Mouse (Mus musculus) neural tube, embryonic 14.5 days (tissue): ENCODE data around the gene Stx2. TPM values are rescaled to one million over a fixed set of nuclear protein-coding genes. Genes with fewer than 3 reads are reported as not detected.

ENCODE experiments used
- ATAC-seq: fragments of 200-750 bp; cut with Nextera tagmentation; 2 replicates; pipeline ENCODE4 v1.8.0; 2017; ENCODE audit warnings: low read depth, mild to moderate bottlenecking, moderate TSS enrichment, moderate library complexity
- H3K27ac ChIP-seq: fragments of 300-500 bp; sonication (generic); 2 replicates; pipeline ENCODE4 v1.5.1; 2014; ENCODE audit warnings: low read depth, mild to moderate bottlenecking, control low read depth, low read length, moderate library complexity, mixed read lengths
- H3K27me3 ChIP-seq: fragments of 300-500 bp; sonication (generic); 2 replicates; pipeline ENCODE4 v1.6.1; 2014; ENCODE audit warnings: low read length; ENCODE audit not compliant: control insufficient read depth, insufficient read depth
- H3K36me3 ChIP-seq: fragments of 300-500 bp; sonication (generic); 2 replicates; pipeline ENCODE4 v1.6.1; 2014; ENCODE audit warnings: low read length, mixed read lengths; ENCODE audit not compliant: control insufficient read depth, insufficient read depth
- H3K4me1 ChIP-seq: fragments of 300-500 bp; sonication (generic); 2 replicates; pipeline ENCODE4 v1.6.1; 2014; ENCODE audit warnings: low read length; ENCODE audit not compliant: control insufficient read depth, insufficient read depth
- H3K4me2 ChIP-seq: fragments of 300-500 bp; sonication (generic); 2 replicates; pipeline ENCODE4 v1.6.1; 2014; ENCODE audit warnings: mild to moderate bottlenecking, low read depth, low read length, control low read depth
- H3K4me3 ChIP-seq: fragments of 300-500 bp; sonication (generic); 2 replicates; pipeline ENCODE4 v1.5.1; 2014; ENCODE audit warnings: low read depth, low read length, control low read depth, mixed read lengths
- H3K9ac ChIP-seq: fragments of 300-500 bp; sonication (generic); replicated peaks from 2 replicates; pipeline ENCODE4 v1.6.1; 2014; ENCODE audit warnings: low read depth, mild to moderate bottlenecking, control low read depth, low read length, mixed read lengths
- H3K9me3 ChIP-seq: fragments of 300-500 bp; sonication (generic); 2 replicates; pipeline ENCODE4 v1.6.1; 2016; ENCODE audit warnings: low read length; ENCODE audit not compliant: control insufficient read depth
- WGBS: fragments of 180-500 bp; shearing (Covaris S2); extraction: QIAGEN DNeasy Blood & Tissue Kit; methylation state at CpG from one replicate; pipeline ENCODE4 v1.1.7; 2014; 5-methylcytosine and 5-hydroxymethylcytosine counted together
- polyA plus RNA-seq: library from polyadenylated mRNA; unstranded; fragments of >200 nt; fragmentation: Nextera tagmentation; extraction: Ambion mirVana; gene quantifications from 2 replicates; pipeline ENCODE4 v1.2.1, GENCODE M21; 2014

The Stx2 gene
- polyA plus RNA-seq, 1 experiment from 2014 or later: 14.4 TPM

- no peak overlapping the region for H3K9ac ChIP-seq
- H3K27ac ChIP-seq: no peak overlapping the region
- ATAC-seq: no peak
- no peak overlapping the region for H3K4me3 ChIP-seq
- no peaks in the 10 kb centered on the region; the same call in 1 of the 2 replicates for H3K36me3 ChIP-seq
- WGBS: 76% methylated on average over 5 of the region's 5 CpGs
- no peaks in the 10 kb centered on the region for H3K27me3 ChIP-seq
- H3K9me3 ChIP-seq: no peaks in the 10 kb centered on the region
- no peak overlapping the region for H3K4me2 ChIP-seq
- H3K4me1 ChIP-seq: no peaks in the 10 kb centered on the region
Measured at GRCm38 (mm10) chr5:129029131-129029723, 20.9 kb upstream of the Stx2 start.

GRCm38 (mm10) chr5:129026637-129027036 lies 18.3 kb upstream of the Stx2 start:
- H3K4me3 ChIP-seq: no peak overlapping the region
- no peaks in the 10 kb centered on the region for H3K27me3 ChIP-seq
- ATAC-seq: no peak
- WGBS: 80% methylated on average over 1 of the region's 1 CpGs
- H3K9me3 ChIP-seq: no peaks in the 10 kb centered on the region
- H3K27ac ChIP-seq: no peak overlapping the region
- H3K4me2 ChIP-seq: no peak overlapping the region
- H3K4me1 ChIP-seq: peaks cover 3% of the 10 kb centered on the region
- peaks cover 4% of the 10 kb centered on the region; the same call in 1 of the 2 replicates for H3K36me3 ChIP-seq
- no peak overlapping the region for H3K9ac ChIP-seq

GRCm38 (mm10) chr5:129026171-129026570 lies 17.8 kb upstream of the Stx2 start:
- Histone ChIP-seq H3K9ac (no peak overlapping the region), H3K4me2 (no peak overlapping the region), H3K27me3 (no peaks in the 10 kb centered on the region), H3K9me3 (no peaks in the 10 kb centered on the region), H3K4me1 (peaks cover 8% of the 10 kb centered on the region), H3K36me3 (peaks cover 4% of the 10 kb centered on the region; the same call in 1 of the 2 replicates), H3K4me3 (no peak overlapping the region), H3K27ac (no peak overlapping the region)
- 94% methylated on average over 3 of the region's 3 CpGs for WGBS
- ATAC-seq: no peak

- H3K4me2 ChIP-seq: no peak overlapping the region
- 85% methylated on average over 2 of the region's 2 CpGs for WGBS
- H3K27me3 ChIP-seq: no peaks in the 10 kb centered on the region
- no peak overlapping the region for H3K9ac ChIP-seq
- no peak for ATAC-seq
- H3K36me3 ChIP-seq: peaks cover 4% of the 10 kb centered on the region; the same call in 1 of the 2 replicates
- no peaks in the 10 kb centered on the region for H3K9me3 ChIP-seq
- H3K4me3 ChIP-seq: no peak overlapping the region
- H3K27ac ChIP-seq: no peak overlapping the region
- H3K4me1 ChIP-seq: peaks cover 8% of the 10 kb centered on the region
Measured at GRCm38 (mm10) chr5:129025725-129026124, 17.4 kb upstream of the Stx2 start.

GRCm38 (mm10) chr5:129025048-129025447 lies 16.7 kb upstream of the Stx2 start:
- no peaks in the 10 kb centered on the region for H3K27me3 ChIP-seq
- no peak for ATAC-seq
- H3K9ac ChIP-seq: no peak overlapping the region
- no peak overlapping the region for H3K27ac ChIP-seq
- H3K4me2 ChIP-seq: no peak overlapping the region
- H3K4me1 ChIP-seq: peaks cover 8% of the 10 kb centered on the region
- H3K9me3 ChIP-seq: no peaks in the 10 kb centered on the region
- H3K4me3 ChIP-seq: no peak overlapping the region
- WGBS: 40% methylated on average over 2 of the region's 2 CpGs
- peaks cover 4% of the 10 kb centered on the region; the same call in 1 of the 2 replicates for H3K36me3 ChIP-seq

- 8% methylated on average over 25 of the region's 28 CpGs for WGBS
- Histone ChIP-seq H3K9ac (peak overlapping the region; percentile 72), H3K27me3 (no peaks in the 10 kb centered on the region), H3K36me3 (peaks cover 4% of the 10 kb centered on the region; the same call in 1 of the 2 replicates), H3K4me1 (peaks cover 11% of the 10 kb centered on the region), H3K4me3 (peak overlapping the region; percentile 84), H3K9me3 (no peaks in the 10 kb centered on the region), H3K4me2 (peak overlapping the region; percentile 93), H3K27ac (peak overlapping the region; percentile 95)
- ATAC-seq: peak; percentile 30
Measured at GRCm38 (mm10) chr5:129020731-129021130, 12.4 kb upstream of the Stx2 start.

GRCm38 (mm10) chr5:129020300-129020668 lies 11.9 kb upstream of the Stx2 start:
- Histone ChIP-seq H3K4me3 (peak overlapping the region; percentile 84), H3K4me2 (peak overlapping the region; percentile 93), H3K9me3 (no peaks in the 10 kb centered on the region), H3K27ac (peak overlapping the region; percentile 95), H3K36me3 (peaks cover 4% of the 10 kb centered on the region; the same call in 1 of the 2 replicates), H3K4me1 (peaks cover 11% of the 10 kb centered on the region), H3K9ac (peak overlapping the region; percentile 72), H3K27me3 (no peaks in the 10 kb centered on the region)
- WGBS: under 1% methylated on average over 47 of the region's 56 CpGs
- peak; percentile 71 for ATAC-seq

- H3K36me3 ChIP-seq: peaks cover 4% of the 10 kb centered on the region; the same call in 1 of the 2 replicates
- WGBS: under 1% methylated on average over 94 of the region's 102 CpGs
- H3K4me1 ChIP-seq: peaks cover 11% of the 10 kb centered on the region
- peak within 1 kb of the TSS; percentile 93 for H3K4me2 ChIP-seq
- H3K4me3 ChIP-seq: peak within 1 kb of the TSS; percentile 84
- peak; percentile 91 for ATAC-seq
- H3K27me3 ChIP-seq: no peaks in the 10 kb centered on the region
- H3K9ac ChIP-seq: peak within 1 kb of the TSS; percentile 86
- peak within 1 kb of the TSS; percentile 99 for H3K27ac ChIP-seq
- H3K9me3 ChIP-seq: no peaks in the 10 kb centered on the region
Measured at GRCm38 (mm10) chr5:129019497-129020299, 11.3 kb upstream of the Stx2 start, which contains the start of gene Ran. TSS of gene Ran (plus strand) at chr5:129020069.
